ENCODE assay signal across 9 mouse cellular contexts in the genomic region with DNA sequence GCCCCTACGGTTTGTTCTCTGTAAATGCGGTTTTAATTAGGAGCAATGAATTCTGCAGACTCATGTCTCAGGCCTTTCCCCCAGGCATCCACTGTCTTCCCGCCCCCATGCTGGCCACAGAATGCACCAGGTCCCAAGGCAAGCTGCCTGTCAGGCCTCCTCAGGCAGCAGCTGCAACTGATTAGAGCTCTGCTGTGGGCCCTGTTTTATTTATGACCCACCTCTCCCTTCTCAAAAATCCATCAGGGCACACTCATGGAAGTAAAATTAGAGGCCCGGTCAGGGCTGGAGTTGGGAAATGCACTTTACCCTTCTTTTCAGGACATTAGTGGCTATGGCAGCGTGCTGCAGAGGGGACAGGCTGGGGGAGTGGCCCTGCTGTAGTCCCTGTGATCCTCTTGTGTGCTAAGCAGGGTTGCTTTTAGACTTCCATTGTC.
DNase-seq lines count a peak whose midpoint lies in the region; ATAC-seq lines count a peak whose summit lies in the region.
"Had no signal": no experiment of that assay in that cellular context is flagged by ENCODE, and none has a peak within 500 bp of the region (broad histone marks: within the 10 kb centered on the region; RNA-seq: fewer than 3 reads in every experiment).

No protein-coding gene starts in this region.

- ATAC-seq in forebrain, embryonic 13.5 days = peak; percentile 90
- peak; percentile 90 for ATAC-seq in neural tube, embryonic 11.5 days (ENCODE audit: insufficient read depth, low FRiP score, low TSS enrichment)

- H3K9me3 ChIP-seq in forebrain, embryonic 13.5 days (replicated peaks) = no peaks in the 10 kb centered on the region
- no peaks in the 10 kb centered on the region for H3K9me3 ChIP-seq in neural tube, embryonic 11.5 days (ENCODE audit: control insufficient read depth, low read length)
- H3K9me3 ChIP-seq: liver, embryonic 15.5 days had no signal

- H3K36me3 ChIP-seq in forebrain, embryonic 13.5 days (ENCODE audit: poor library complexity, severe bottlenecking) = no peaks in the 10 kb centered on the region
- H3K36me3 ChIP-seq in neural tube, embryonic 11.5 days (ENCODE audit: control insufficient read depth, insufficient read depth, low read length) = no peaks in the 10 kb centered on the region
- H3K36me3 ChIP-seq: liver, embryonic 15.5 days had no signal

- WGBS in forebrain, embryonic 13.5 days = 1% methylated on average over 5 of the region's 5 CpGs
- under 1% methylated on average over 5 of the region's 5 CpGs for WGBS in neural tube, embryonic 11.5 days

- H3K4me1 ChIP-seq in forebrain, embryonic 13.5 days = peaks cover 28% of the 10 kb centered on the region
- peaks cover 28% of the 10 kb centered on the region for H3K4me1 ChIP-seq in neural tube, embryonic 11.5 days (ENCODE audit: control insufficient read depth, insufficient read depth, low read length)
- H3K4me1 ChIP-seq: liver, embryonic 15.5 days had no signal

- H3K27ac ChIP-seq in forebrain, embryonic 13.5 days = peak overlapping the region; percentile 79
- peak overlapping the region; percentile 85 for H3K27ac ChIP-seq in neural tube, embryonic 11.5 days (ENCODE audit: low read depth, low read length)
- H3K27ac ChIP-seq: liver, embryonic 15.5 days had no signal

- H3K9ac ChIP-seq in forebrain, embryonic 13.5 days = no peak overlapping the region
- H3K9ac ChIP-seq in neural tube, embryonic 11.5 days (ENCODE audit: low read length) = no peak overlapping the region
- H3K9ac ChIP-seq: liver, embryonic 15.5 days had no signal

- no peaks in the 10 kb centered on the region for H3K27me3 ChIP-seq in forebrain, embryonic 13.5 days
- H3K27me3 ChIP-seq in neural tube, embryonic 11.5 days (ENCODE audit: control insufficient read depth, insufficient read depth, low read length) = no peaks in the 10 kb centered on the region
- H3K27me3 ChIP-seq: liver, embryonic 15.5 days had no signal

- DNase-seq in right cerebral cortex, postnatal 10 days (ENCODE audit: low spot score in 2 of 2) = peak; percentile 36 to 44
- DNase-seq in right cerebral cortex, postnatal 14 days = no peak
- DNase-seq in heart, postnatal 14 days = peak; percentile 59 to 64
- peak; percentile 45 for DNase-seq in left cerebral cortex, postnatal 4 days
- peak; percentile 85 for DNase-seq in neural tube, embryonic 11.5 days (ENCODE audit: low spot score)
- no peak for DNase-seq in thymus, postnatal 10 days (ENCODE audit: low spot score in 2 of 2)
- DNase-seq in right cerebral cortex, postnatal 25 days = no peak

- intact Hi-C loops in heart, postnatal 14 days (cut with DNase I) = loop anchor here (5.0 kb wide), 1 partner anchor 93 kb away; a partner anchor contains a TSS
- intact Hi-C loops in left cerebral cortex, postnatal 4 days (cut with DNase I) = no loop called here

- peak overlapping the region; percentile 14; the same call in 1 of the 2 replicates for H3K4me2 ChIP-seq in forebrain, embryonic 13.5 days
- H3K4me2 ChIP-seq in neural tube, embryonic 11.5 days (ENCODE audit: low read depth) = no peak overlapping the region
- H3K4me2 ChIP-seq: liver, embryonic 15.5 days had no signal

- no peak overlapping the region for H3K4me3 ChIP-seq in forebrain, embryonic 13.5 days
- no peak overlapping the region for H3K4me3 ChIP-seq in neural tube, embryonic 11.5 days (ENCODE audit: low read depth, low read length)
- H3K4me3 ChIP-seq: liver, embryonic 15.5 days had no signal

Comparison
In these comparisons a context has a peak if more than half of its experiments do, and no peak if none do; other contexts are left out.
1. DNase-seq: peak in right cerebral cortex, postnatal 10 days (2 of 2), heart, postnatal 14 days (2 of 2), left cerebral cortex, postnatal 4 days (single experiment) and neural tube, embryonic 11.5 days (single experiment); none in right cerebral cortex, postnatal 14 days (single experiment), thymus, postnatal 10 days (0 of 2) and right cerebral cortex, postnatal 25 days (single experiment).